Mouse (Mus musculus) MEL (cell line): ENCODE measurements around the gene Guca1a. TPM values are rescaled to one million over a fixed set of nuclear protein-coding genes. Genes with fewer than 3 reads are reported as not detected.

Source experiments
- DNase-seq: peaks from one replicate; pipeline ENCODE4 v3.0.0; 2011; ENCODE audit warnings: low read depth, low spot score
- H3K27ac ChIP-seq: 2 replicates; pipeline ENCODE4 v1.5.1; 2012; ENCODE audit warnings: low read depth, mild to moderate bottlenecking, control low read depth, low read length, moderate library complexity; ENCODE audit not compliant: control insufficient read depth
- H3K27me3 ChIP-seq, 2 experiments: fragments of 150-350 bp in 1 of 2; sonication (generic) in 1 of 2; 2 replicates each; pipeline ENCODE4 v1.6.1; 2012; ENCODE audit warnings: low read length in 2 of 2, mild to moderate bottlenecking in 2 of 2, improper control_type of control experiment in 1 of 2, moderate library complexity in 1 of 2; ENCODE audit not compliant: insufficient read depth in 2 of 2, control insufficient read depth in 1 of 2
- H3K36me3 ChIP-seq, 2 experiments: 2 replicates each; pipeline ENCODE4 v1.6.1; 2012 to 2014; ENCODE audit warnings: low read length in 2 of 2, improper control_type of control experiment in 1 of 2, inconsistent platforms in 1 of 2, mild to moderate bottlenecking in 1 of 2; ENCODE audit not compliant: insufficient read depth in 2 of 2, control insufficient read depth in 1 of 2
- H3K4me1 ChIP-seq, 2 experiments: fragments of 150-350 bp in 1 of 2; sonication (generic) in 1 of 2; 2 replicates each; pipeline ENCODE4 v1.6.1; 2012; ENCODE audit warnings: low read length in 2 of 2, improper control_type of control experiment in 1 of 2, mild to moderate bottlenecking in 1 of 2; ENCODE audit not compliant: insufficient read depth in 2 of 2, control insufficient read depth in 1 of 2
- H3K4me3 ChIP-seq, 2 experiments: fragments of 150-350 bp in 1 of 2; sonication (generic) in 1 of 2; 2 replicates each; pipeline ENCODE4 v1.5.1; 2012; ENCODE audit warnings: low read depth in 2 of 2, low read length in 2 of 2, mild to moderate bottlenecking in 2 of 2, moderate library complexity in 2 of 2, control low read depth in 1 of 2, improper control_type of control experiment in 1 of 2; ENCODE audit not compliant: control insufficient read depth in 1 of 2, insufficient read depth in 1 of 2
- H3K79me2 ChIP-seq: 2 replicates; pipeline ENCODE4 v1.6.1; 2012; ENCODE audit warnings: mild to moderate bottlenecking, low read length, moderate library complexity; ENCODE audit not compliant: control insufficient read depth, poor library complexity, insufficient read depth
- H3K9ac ChIP-seq: 2 replicates; pipeline ENCODE4 v1.6.1; 2012; ENCODE audit warnings: low read depth, mild to moderate bottlenecking, control low read depth, low read length, moderate library complexity; ENCODE audit not compliant: control insufficient read depth, poor library complexity, severe bottlenecking
- H3K9me3 ChIP-seq: fragments of 150-350 bp; sonication (generic); replicated peaks from 2 replicates; pipeline ENCODE4 v1.6.1; 2012; ENCODE audit warnings: mild to moderate bottlenecking, low read length, improper control_type of control experiment, moderate library complexity; ENCODE audit not compliant: insufficient read depth
- CHD2 ChIP-seq: IDR thresholded peaks from 2 replicates; pipeline ENCODE4 v1.6.1; 2011; ENCODE audit warnings: low read length, improper control_type of control experiment
- CTCF ChIP-seq, 3 experiments: IDR thresholded peaks in 2 of 3; conservative IDR thresholded peaks in 1 of 3; 2 replicates each; pipeline ENCODE4 v1.5.1; 2011 to 2012; ENCODE audit warnings: low read length in 3 of 3, low read depth in 2 of 3, mild to moderate bottlenecking in 2 of 3, improper control_type of control experiment in 1 of 3, inconsistent platforms in 1 of 3, mixed read lengths in 1 of 3, moderate library complexity in 1 of 3; ENCODE audit not compliant: control insufficient read depth in 1 of 3, insufficient read depth in 1 of 3, poor library complexity in 1 of 3, severe bottlenecking in 1 of 3
- E2F4 ChIP-seq: IDR thresholded peaks from 2 replicates; pipeline ENCODE4 v1.6.1; 2011; ENCODE audit warnings: low read depth, low read length, improper control_type of control experiment, borderline replicate concordance
- ELF1 ChIP-seq: IDR thresholded peaks from 2 replicates; pipeline ENCODE4 v1.6.1; 2014; ENCODE audit warnings: low read depth, mild to moderate bottlenecking, inconsistent platforms, low read length, improper control_type of control experiment, moderate library complexity
- EP300 ChIP-seq, 2 experiments: IDR thresholded peaks; 2 replicates each; pipeline ENCODE4 v1.6.1; 2011; ENCODE audit warnings: improper control_type of control experiment in 2 of 2, low read length in 2 of 2, low read depth in 1 of 2, mild to moderate bottlenecking in 1 of 2
- HCFC1 ChIP-seq: IDR thresholded peaks from 2 replicates; pipeline ENCODE4 v1.6.1; 2012; ENCODE audit warnings: low read depth, mild to moderate bottlenecking, inconsistent platforms, low read length, improper control_type of control experiment, moderate library complexity
- MAFK ChIP-seq: IDR thresholded peaks from 2 replicates; pipeline ENCODE4 v1.6.1; 2011; ENCODE audit warnings: low read depth, mild to moderate bottlenecking, low read length, improper control_type of control experiment, borderline replicate concordance
- NRF1 ChIP-seq: IDR thresholded peaks from 2 replicates; pipeline ENCODE4 v1.6.1; 2014; ENCODE audit warnings: low read depth, mild to moderate bottlenecking, inconsistent platforms, low read length, improper control_type of control experiment, moderate library complexity; ENCODE audit not compliant: poor library complexity, insufficient read depth, severe bottlenecking
- POLR2A ChIP-seq, 2 experiments: IDR thresholded peaks; 2 replicates each; pipeline ENCODE4 v1.6.1; 2011 to 2012; ENCODE audit warnings: low read length in 2 of 2, mild to moderate bottlenecking in 2 of 2, control low read depth in 1 of 2, improper control_type of control experiment in 1 of 2, low read depth in 1 of 2, moderate library complexity in 1 of 2; ENCODE audit not compliant: control insufficient read depth in 1 of 2, insufficient read depth in 1 of 2, poor library complexity in 1 of 2
- POLR2AphosphoS5 ChIP-seq: IDR thresholded peaks from 2 replicates; pipeline ENCODE4 v1.6.1; 2012; ENCODE audit warnings: low read depth, borderline replicate concordance, mild to moderate bottlenecking, inconsistent platforms, low read length, moderate library complexity, mixed read lengths
- RAD21 ChIP-seq: IDR thresholded peaks from 2 replicates; pipeline ENCODE4 v1.6.1; 2011; ENCODE audit warnings: mild to moderate bottlenecking, low read depth, low read length, improper control_type of control experiment
- SMC3 ChIP-seq: IDR thresholded peaks from 2 replicates; pipeline ENCODE4 v1.6.1; 2011; ENCODE audit warnings: low read depth, low read length, improper control_type of control experiment
- TAL1 ChIP-seq: IDR thresholded peaks from 2 replicates; pipeline ENCODE4 v1.6.1; 2012; ENCODE audit warnings: mild to moderate bottlenecking, inconsistent platforms, low read length, moderate library complexity, mixed read lengths
- TCF12 ChIP-seq: IDR thresholded peaks from 2 replicates; pipeline ENCODE4 v1.6.1; 2014; ENCODE audit warnings: low read depth, mild to moderate bottlenecking, inconsistent platforms, low read length, improper control_type of control experiment, moderate library complexity
- USF1 ChIP-seq: IDR thresholded peaks from 2 replicates; pipeline ENCODE4 v1.6.1; 2014; ENCODE audit warnings: low read depth, mild to moderate bottlenecking, inconsistent platforms, low read length, improper control_type of control experiment, moderate library complexity
- ZNF384 ChIP-seq: IDR thresholded peaks from 2 replicates; pipeline ENCODE4 v1.6.1; 2012; ENCODE audit warnings: low read depth, mild to moderate bottlenecking, inconsistent platforms, low read length, improper control_type of control experiment
- polyA plus RNA-seq, 2 experiments: library from polyadenylated mRNA; stranded (reverse) in 1 of 2; unstranded in 1 of 2; fragments of >175 nt in 1 of 2; fragments of >200 nt in 1 of 2; gene quantifications; 2 replicates each; pipeline versions ENCODE4 v1.2.1 to v1.2.4; 2012; ENCODE audit warnings: low replicate concordance in 2 of 2, low read depth in 1 of 2; ENCODE audit not compliant: insufficient read length in 2 of 2, insufficient read depth in 1 of 2, missing spikeins in 1 of 2
- total RNA-seq: library from RNA; depleted of rRNA; stranded (reverse); fragments of 300-350 nt; gene quantifications from 2 replicates; pipeline ENCODE4 v1.2.3, GENCODE M21; 2012

Gene Guca1a
- total and polyA plus RNA-seq, 3 experiments: 1.5 to 3.2 TPM; not detected in 1

GRCm38 (mm10) chr17:47386649-47387048 is 13.7 kb downstream of the Guca1a start (continued):
- TF ChIP-seq HCFC1 (no peak), RAD21 (peak; percentile 55), TAL1 (no peak), NRF1 (no peak), MAFK (no peak), EP300 (IDR thresholded peaks at IDR 0.05; ENCODE audit: low read depth in 1 of 2, low read length in 2 of 2) (no peak), CHD2 (no peak)
- TF ChIP-seq, all 39 proteins: peak for 5

- TF ChIP-seq NRF1 (no peak), POLR2AphosphoS5 (no peak), TCF12 (no peak)
- Histone ChIP-seq H3K9ac (no peak within 1 kb of the TSS), H3K4me1 (no peaks in the 10 kb centered on the region), H3K36me3 (no peaks in the 10 kb centered on the region), H3K79me2 (no peaks in the 10 kb centered on the region), H3K4me3 (no peak within 1 kb of the TSS), H3K9me3 (no peaks in the 10 kb centered on the region), H3K27ac (no peak within 1 kb of the TSS), H3K27me3 (no peaks in the 10 kb centered on the region)
- no peak for DNase-seq
Measured at GRCm38 (mm10) chr17:47385145-47385544, 15.2 kb downstream of the Guca1a start, which contains the start of gene Guca1b. Guca1b (plus strand) TSS chr17:47385393.

GRCm38 (mm10) chr17:47384064-47384463 is 16.3 kb downstream of the Guca1a start:
- no peak overlapping the region for H3K27ac ChIP-seq
- no peak overlapping the region for H3K9ac ChIP-seq
- no peaks in the 10 kb centered on the region for H3K27me3 ChIP-seq
- no peaks in the 10 kb centered on the region for H3K9me3 ChIP-seq
- no peak overlapping the region for H3K4me3 ChIP-seq
- H3K79me2 ChIP-seq: no peaks in the 10 kb centered on the region
- DNase-seq: peak; percentile 31
- TF ChIP-seq RAD21 (no peak; the same call in 1 of the 2 replicates), ZNF384 (no peak), SMC3 (0 out of 2 replicates have a peak, but pooled peaks have one; percentile 5), E2F4 (no peak), POLR2A (IDR thresholded peaks at IDR 0.05; ENCODE audit: control insufficient read depth in 1 of 2, insufficient read depth in 1 of 2, low read depth in 1 of 2, low read length in 2 of 2, poor library complexity in 1 of 2) (no peak), ELF1 (no peak), USF1 (no peak), CTCF (IDR thresholded peaks at IDR 0.05 in 2 of 3, conservative IDR thresholded peaks at IDR 0.05 in 1 of 3; ENCODE audit: control insufficient read depth in 1 of 3, insufficient read depth in 1 of 3, low read depth in 2 of 3, low read length in 3 of 3, poor library complexity in 1 of 3, severe bottlenecking in 1 of 3) (peak; percentile 35 to 48 (median 40)), NRF1 (no peak)
- no peaks in the 10 kb centered on the region for H3K4me1 ChIP-seq
- H3K36me3 ChIP-seq: no peaks in the 10 kb centered on the region
